Mouse (Mus musculus) small intestine, adult 2 months (tissue): ENCODE measurements around the gene Ocm.

Source experiments
- CTCF ChIP-seq: fragments of 200-500 bp; IDR thresholded peaks from 2 replicates; pipeline ENCODE4 v1.5.1; 2012; ENCODE audit warnings: low read depth, mild to moderate bottlenecking, control low read depth, inconsistent platforms, low read length, moderate library complexity, mixed read lengths; ENCODE audit not compliant: insufficient replicate concordance, insufficient read length; ENCODE audit errors: extremely low read depth
- POLR2A ChIP-seq: fragments of 200-500 bp; IDR thresholded peaks from 2 replicates; pipeline ENCODE4 v1.6.1; 2012; ENCODE audit warnings: low read depth, mild to moderate bottlenecking, control low read depth, inconsistent platforms, low read length, moderate library complexity

- TF ChIP-seq CTCF (no peak), POLR2A (no peak)
Measured at GRCm38 (mm10) chr5:143992661-143993060, 33.8 kb downstream of the Ocm start.
